Mouse (Mus musculus) lung, embryonic 15.5 days (tissue): ENCODE measurements around the gene Pfkm. TPM values are rescaled to one million over a fixed set of nuclear protein-coding genes. Genes with fewer than 3 reads are reported as not detected.
A peak's percentile ranks its signal among the peaks of the same experiment; 100 is the strongest.

Experiments
- ATAC-seq: fragments of 200-750 bp; cut with Nextera tagmentation; 2 replicates; pipeline ENCODE4 v1.8.0; 2017; ENCODE audit warnings: moderate number of reproducible peaks, borderline replicate concordance; ENCODE audit not compliant: low FRiP score, low TSS enrichment; ENCODE audit errors: extremely low read depth
- H3K27ac ChIP-seq: fragments of 300-500 bp; sonication (generic); 2 replicates; pipeline ENCODE4 v1.5.1; 2015; ENCODE audit warnings: moderate library complexity, mild to moderate bottlenecking, inconsistent platforms
- H3K27me3 ChIP-seq: fragments of 300-500 bp; sonication (generic); 2 replicates; pipeline ENCODE4 v1.6.1; 2015; ENCODE audit warnings: inconsistent platforms
- H3K36me3 ChIP-seq: fragments of 300-500 bp; sonication (generic); 2 replicates; pipeline ENCODE4 v1.6.1; 2015; ENCODE audit warnings: inconsistent platforms
- H3K4me1 ChIP-seq: fragments of 300-500 bp; sonication (generic); 2 replicates; pipeline ENCODE4 v1.6.1; 2015; ENCODE audit warnings: inconsistent platforms
- H3K4me2 ChIP-seq: fragments of 300-500 bp; sonication (generic); 2 replicates; pipeline ENCODE4 v1.6.1; 2015; ENCODE audit warnings: inconsistent platforms, mild to moderate bottlenecking, moderate library complexity
- H3K4me3 ChIP-seq: fragments of 300-500 bp; sonication (generic); 2 replicates; pipeline ENCODE4 v1.5.1; 2015; ENCODE audit warnings: mild to moderate bottlenecking, inconsistent platforms
- H3K9ac ChIP-seq: fragments of 300-500 bp; sonication (generic); 2 replicates; pipeline ENCODE4 v1.6.1; 2015; ENCODE audit warnings: inconsistent platforms
- H3K9me3 ChIP-seq: fragments of 300-500 bp; sonication (generic); 2 replicates; pipeline ENCODE4 v1.6.1; 2016; ENCODE audit warnings: inconsistent platforms
- WGBS: fragments of 180-500 bp; shearing (Covaris S2); methylation state at CpG from one replicate; pipeline ENCODE4 v1.1.7; 2015; 5-methylcytosine and 5-hydroxymethylcytosine counted together
- polyA plus RNA-seq: library from polyadenylated mRNA; unstranded; fragments of >200 nt; fragmentation: Nextera tagmentation; extraction: Ambion mirVana; gene quantifications from 2 replicates; pipeline ENCODE4 v1.2.1, GENCODE M21; 2015

Gene Pfkm
- polyA plus RNA-seq, 1 experiment from 2014 or later = 31.2 TPM

GRCm38 (mm10) chr15:98144861-98145507, 52.6 kb downstream of the Pfkm start:
- no peaks in the 10 kb centered on the region for H3K9me3 ChIP-seq
- H3K4me3 ChIP-seq = peak overlapping the region; percentile 94
- WGBS = 1% methylated on average over 33 of the region's 36 CpGs
- peak; percentile 73 for ATAC-seq
- no peaks in the 10 kb centered on the region for H3K27me3 ChIP-seq
- H3K4me2 ChIP-seq = peak overlapping the region; percentile 78
- H3K36me3 ChIP-seq = peaks cover 18% of the 10 kb centered on the region; the same call in 1 of the 2 replicates
- H3K27ac ChIP-seq = peak overlapping the region; percentile 63
- H3K9ac ChIP-seq = peak overlapping the region; percentile 93
- H3K4me1 ChIP-seq = peaks cover 18% of the 10 kb centered on the region; the same call in 1 of the 2 replicates

GRCm38 (mm10) chr15:98145559-98146181, 53.3 kb downstream of the Pfkm start:
- H3K4me2 ChIP-seq = peak overlapping the region; percentile 78
- WGBS = under 1% methylated on average over 38 of the region's 38 CpGs
- peak; percentile 97 for ATAC-seq

GRCm38 (mm10) chr15:98148356-98148755, 56.0 kb downstream of the Pfkm start:
- no peak overlapping the region for H3K4me3 ChIP-seq
- H3K36me3 ChIP-seq = no peaks in the 10 kb centered on the region
- peaks cover 18% of the 10 kb centered on the region; the same call in 1 of the 2 replicates for H3K4me1 ChIP-seq
- WGBS = 56% methylated on average over 3 of the region's 3 CpGs
- no peak overlapping the region for H3K27ac ChIP-seq
- H3K9ac ChIP-seq = no peak overlapping the region
- no peaks in the 10 kb centered on the region for H3K9me3 ChIP-seq
- no peaks in the 10 kb centered on the region for H3K27me3 ChIP-seq
- no peak for ATAC-seq
- H3K4me2 ChIP-seq = no peak overlapping the region

More at GRCm38 (mm10) chr15:98145559-98146181, 53.3 kb downstream of the Pfkm start:
- Histone ChIP-seq H3K36me3 (peaks cover 13% of the 10 kb centered on the region; the same call in 1 of the 2 replicates), H3K27me3 (no peaks in the 10 kb centered on the region), H3K9me3 (no peaks in the 10 kb centered on the region), H3K27ac (peak overlapping the region; percentile 70), H3K4me1 (peaks cover 18% of the 10 kb centered on the region; the same call in 1 of the 2 replicates), H3K4me3 (peak overlapping the region; percentile 94), H3K9ac (peak overlapping the region; percentile 93)

- Histone ChIP-seq H3K4me2 (no peak overlapping the region), H3K9ac (no peak overlapping the region), H3K4me1 (peaks cover 17% of the 10 kb centered on the region; the same call in 1 of the 2 replicates), H3K9me3 (no peaks in the 10 kb centered on the region), H3K27ac (no peak overlapping the region), H3K27me3 (no peaks in the 10 kb centered on the region), H3K36me3 (no peaks in the 10 kb centered on the region), H3K4me3 (no peak overlapping the region)
- WGBS = 47% methylated on average over 10 of the region's 10 CpGs
- no peak for ATAC-seq
These were observed 56.8 kb downstream of the Pfkm start for GRCm38 (mm10) chr15:98149166-98149602.

- ATAC-seq = no peak
- H3K36me3 ChIP-seq = no peaks in the 10 kb centered on the region
- no peak overlapping the region for H3K9ac ChIP-seq
- no peaks in the 10 kb centered on the region for H3K9me3 ChIP-seq
- 0 out of 2 replicates have a peak, but pooled peaks cover 3% of the 10 kb centered on the region for H3K4me1 ChIP-seq
- H3K27me3 ChIP-seq = no peaks in the 10 kb centered on the region
- H3K4me2 ChIP-seq = no peak overlapping the region
- 50% methylated on average over 7 of the region's 7 CpGs for WGBS
- H3K4me3 ChIP-seq = no peak overlapping the region
- H3K27ac ChIP-seq = no peak overlapping the region
These were observed 60.5 kb downstream of the Pfkm start for GRCm38 (mm10) chr15:98152916-98153315.

- peak; percentile 35; the same call in 1 of the 2 replicates for ATAC-seq
- Histone ChIP-seq H3K27me3 (no peaks in the 10 kb centered on the region), H3K9me3 (no peaks in the 10 kb centered on the region), H3K27ac (no peak overlapping the region), H3K4me3 (no peak overlapping the region), H3K9ac (no peak overlapping the region), H3K4me1 (0 out of 2 replicates have a peak, but pooled peaks cover 3% of the 10 kb centered on the region), H3K4me2 (no peak overlapping the region), H3K36me3 (no peaks in the 10 kb centered on the region)
- WGBS = 35% methylated on average over 3 of the region's 3 CpGs
These were observed 61.2 kb downstream of the Pfkm start for GRCm38 (mm10) chr15:98153625-98154024.

- H3K4me2 ChIP-seq = no peak overlapping the region
- WGBS = 57% methylated on average over 4 of the region's 4 CpGs
- no peaks in the 10 kb centered on the region for H3K27me3 ChIP-seq
- no peak overlapping the region for H3K4me3 ChIP-seq
- H3K36me3 ChIP-seq = no peaks in the 10 kb centered on the region
- H3K9ac ChIP-seq = no peak overlapping the region
- H3K4me1 ChIP-seq = 0 out of 2 replicates have a peak, but pooled peaks cover 2% of the 10 kb centered on the region
- H3K9me3 ChIP-seq = no peaks in the 10 kb centered on the region
- H3K27ac ChIP-seq = no peak overlapping the region
- no peak for ATAC-seq
These were observed 61.8 kb downstream of the Pfkm start for GRCm38 (mm10) chr15:98154146-98154545.

- no peaks in the 10 kb centered on the region for H3K9me3 ChIP-seq
- H3K27me3 ChIP-seq = no peaks in the 10 kb centered on the region
- H3K27ac ChIP-seq = no peak overlapping the region
- H3K4me1 ChIP-seq = no peaks in the 10 kb centered on the region
- no peak overlapping the region for H3K9ac ChIP-seq
- no peaks in the 10 kb centered on the region for H3K36me3 ChIP-seq
- no peak overlapping the region for H3K4me2 ChIP-seq
- H3K4me3 ChIP-seq = no peak overlapping the region
- 72% methylated on average over 3 of the region's 3 CpGs for WGBS
- ATAC-seq = no peak
These were observed 62.2 kb downstream of the Pfkm start for GRCm38 (mm10) chr15:98154631-98155030.

GRCm38 (mm10) chr15:98155272-98155671, 62.9 kb downstream of the Pfkm start:
- no peak for ATAC-seq

GRCm38 (mm10) chr15:98155944-98156343, 63.6 kb downstream of the Pfkm start:
- H3K4me3 ChIP-seq = no peak overlapping the region
- ATAC-seq = no peak
- WGBS = 55% methylated on average over 4 of the region's 4 CpGs
- no peaks in the 10 kb centered on the region for H3K4me1 ChIP-seq
- H3K27ac ChIP-seq = no peak overlapping the region
- H3K36me3 ChIP-seq = no peaks in the 10 kb centered on the region
- no peak overlapping the region for H3K9ac ChIP-seq
- no peak overlapping the region for H3K4me2 ChIP-seq
- no peaks in the 10 kb centered on the region for H3K9me3 ChIP-seq
- no peaks in the 10 kb centered on the region for H3K27me3 ChIP-seq

More at GRCm38 (mm10) chr15:98155272-98155671, 62.9 kb downstream of the Pfkm start:
- Histone ChIP-seq H3K4me3 (no peak overlapping the region), H3K27ac (no peak overlapping the region), H3K4me2 (no peak overlapping the region), H3K9ac (no peak overlapping the region), H3K36me3 (no peaks in the 10 kb centered on the region), H3K9me3 (no peaks in the 10 kb centered on the region), H3K4me1 (no peaks in the 10 kb centered on the region), H3K27me3 (no peaks in the 10 kb centered on the region)
- 80% methylated on average over 5 of the region's 5 CpGs for WGBS

GRCm38 (mm10) chr15:98157253-98157652, 64.9 kb downstream of the Pfkm start:
- H3K4me3 ChIP-seq = no peak overlapping the region
- WGBS = 39% methylated on average over 1 of the region's 1 CpGs
- H3K27me3 ChIP-seq = no peaks in the 10 kb centered on the region
- H3K9ac ChIP-seq = no peak overlapping the region
- no peak overlapping the region for H3K4me2 ChIP-seq
- H3K27ac ChIP-seq = no peak overlapping the region
- H3K36me3 ChIP-seq = no peaks in the 10 kb centered on the region
- no peaks in the 10 kb centered on the region for H3K9me3 ChIP-seq
- ATAC-seq = no peak
- H3K4me1 ChIP-seq = no peaks in the 10 kb centered on the region
